Mouse (Mus musculus): ENCODE data around the gene Rpl6.

- TF ChIP-seq CTCF (IDR thresholded peaks at IDR 0.05; ENCODE audit: low read depth): no peak
- TF ChIP-seq EP300 (IDR thresholded peaks at IDR 0.05; ENCODE audit: low read depth): no peak
These were observed 21.0 kb upstream of the Rpl6 start for GRCm38 (mm10) chr5:121183269-121183668.
